Mouse (Mus musculus) CH12.LX (cell line): ENCODE measurements at regions not wholly inside any gene's neighbourhood (a gene's known extent, or its start where the extent isn't known, plus 50 kb on each side); places are given as distances from the start of the nearest gene placed in this dataset.

ENCODE experiments used
- DNase-seq: peaks from one replicate; pipeline ENCODE4 v3.0.0-alpha.2; 2013; ENCODE audit errors: extremely low read depth
- H3K27ac ChIP-seq: 2 replicates; pipeline ENCODE4 v1.5.1; 2012; ENCODE audit warnings: low read depth, mild to moderate bottlenecking, control low read depth, moderate library complexity; ENCODE audit not compliant: insufficient read depth
- H3K27me3 ChIP-seq: replicated peaks from 2 replicates; pipeline ENCODE3; 2012; ENCODE audit warnings: inconsistent platforms
- H3K36me3 ChIP-seq, 2 experiments: replicated peaks in 1 of 2; 2 replicates each; pipeline versions ENCODE3 to v1.6.1; 2012; ENCODE audit warnings: inconsistent platforms in 1 of 2, low read length in 1 of 2, mild to moderate bottlenecking in 1 of 2, mixed read lengths in 1 of 2, moderate library complexity in 1 of 2; ENCODE audit not compliant: control insufficient read depth in 1 of 2, insufficient read depth in 1 of 2
- H3K4me1 ChIP-seq, 2 experiments: 2 replicates each; pipeline ENCODE4 v1.6.1; 2012; ENCODE audit warnings: inconsistent platforms in 1 of 2, moderate library complexity in 1 of 2; ENCODE audit not compliant: insufficient read depth in 2 of 2, control insufficient read depth in 1 of 2
- H3K4me2 ChIP-seq: 2 replicates; pipeline ENCODE4 v1.6.1; 2012; ENCODE audit warnings: low read depth, mild to moderate bottlenecking, control low read depth; ENCODE audit not compliant: poor library complexity, insufficient read depth, severe bottlenecking
- H3K4me3 ChIP-seq, 3 experiments: fragments of 150-350 bp in 1 of 3; sonication (generic) in 1 of 3; replicated peaks in 1 of 3; 2 replicates each; pipeline versions ENCODE3 to v1.5.1; 2011 to 2012; ENCODE audit warnings: low read depth in 2 of 3, low read length in 2 of 3, mild to moderate bottlenecking in 2 of 3, moderate library complexity in 2 of 3, control low read depth in 1 of 3, improper control_type of control experiment in 1 of 3, inconsistent platforms in 1 of 3, mixed read lengths in 1 of 3; ENCODE audit not compliant: poor library complexity in 1 of 3
- H3K79me2 ChIP-seq: replicated peaks from 2 replicates; pipeline ENCODE4 v1.6.1; 2012; ENCODE audit warnings: mild to moderate bottlenecking, moderate library complexity; ENCODE audit not compliant: control insufficient read depth, poor library complexity, insufficient read depth, severe bottlenecking; ENCODE audit errors: extremely low read depth
- H3K9ac ChIP-seq: 2 replicates; pipeline ENCODE4 v1.6.1; 2012; ENCODE audit warnings: low read depth, mild to moderate bottlenecking, control low read depth, moderate library complexity; ENCODE audit not compliant: insufficient read depth
- H3K9me3 ChIP-seq: replicated peaks from 2 replicates; pipeline ENCODE3; 2012; ENCODE audit warnings: low read length, inconsistent platforms, mixed read lengths
- BHLHE40 ChIP-seq: IDR thresholded peaks from 2 replicates; pipeline ENCODE4 v1.6.1; 2011; ENCODE audit warnings: mild to moderate bottlenecking, low read depth, low read length, improper control_type of control experiment
- CHD1 ChIP-seq: IDR thresholded peaks from 2 replicates; pipeline ENCODE4 v1.6.1; 2012; ENCODE audit warnings: low read depth, low read length, improper control_type of control experiment, inconsistent platforms
- CHD2 ChIP-seq: IDR thresholded peaks from 2 replicates; pipeline ENCODE4 v1.6.1; 2011; ENCODE audit warnings: low read length, improper control_type of control experiment
- ELF1 ChIP-seq: IDR thresholded peaks from 2 replicates; pipeline ENCODE4 v1.6.1; 2014; ENCODE audit warnings: low read depth, mild to moderate bottlenecking, inconsistent platforms, low read length, improper control_type of control experiment
- EP300 ChIP-seq: IDR thresholded peaks from 2 replicates; pipeline ENCODE4 v1.6.1; 2011; ENCODE audit warnings: low read length, improper control_type of control experiment
- GABPA ChIP-seq: IDR thresholded peaks from 2 replicates; pipeline ENCODE4 v1.6.1; 2012; ENCODE audit warnings: low read depth, low read length, improper control_type of control experiment, inconsistent platforms; ENCODE audit not compliant: insufficient replicate concordance
- IRF4 ChIP-seq: IDR thresholded peaks from 2 replicates; pipeline ENCODE4 v1.6.1; 2014; ENCODE audit warnings: low read depth, mild to moderate bottlenecking, inconsistent platforms, low read length, improper control_type of control experiment
- JUN ChIP-seq: IDR thresholded peaks from 2 replicates; pipeline ENCODE4 v1.6.1; 2011; ENCODE audit warnings: low read depth, mild to moderate bottlenecking, low read length, improper control_type of control experiment, moderate library complexity; ENCODE audit not compliant: insufficient read depth
- JUND ChIP-seq: conservative IDR thresholded peaks from 2 replicates; pipeline ENCODE4 v1.6.1; 2011; ENCODE audit warnings: low read depth, low read length, improper control_type of control experiment
- KAT2A ChIP-seq: IDR thresholded peaks from 2 replicates; pipeline ENCODE4 v1.6.1; 2012; ENCODE audit warnings: low read length, improper control_type of control experiment, inconsistent platforms; ENCODE audit not compliant: insufficient replicate concordance
- MEF2A ChIP-seq: IDR thresholded peaks from 2 replicates; pipeline ENCODE4 v1.6.1; 2014; ENCODE audit warnings: low read depth, mild to moderate bottlenecking, inconsistent platforms, low read length, improper control_type of control experiment, borderline replicate concordance
- MYC ChIP-seq: IDR thresholded peaks from 2 replicates; pipeline ENCODE4 v1.6.1; 2011; ENCODE audit warnings: low read depth, mild to moderate bottlenecking, improper control_type of control experiment, low read length
- NRF1 ChIP-seq: IDR thresholded peaks from 2 replicates; pipeline ENCODE4 v1.6.1; 2014; ENCODE audit warnings: low read depth, mild to moderate bottlenecking, inconsistent platforms, low read length, improper control_type of control experiment, moderate library complexity
- PAX5 ChIP-seq: IDR thresholded peaks from 2 replicates; pipeline ENCODE4 v1.6.1; 2012; ENCODE audit warnings: low read length, inconsistent platforms, mixed read lengths
- POLR2AphosphoS2 ChIP-seq: IDR thresholded peaks from 2 replicates; pipeline ENCODE4 v1.6.1; 2011; ENCODE audit warnings: low read depth, low read length, improper control_type of control experiment
- RAD21 ChIP-seq: IDR thresholded peaks from 2 replicates; pipeline ENCODE4 v1.6.1; 2011; ENCODE audit warnings: low read depth, mild to moderate bottlenecking, low read length, improper control_type of control experiment, moderate library complexity
- RCOR1 ChIP-seq: conservative IDR thresholded peaks from 2 replicates; pipeline ENCODE4 v1.6.1; 2012; ENCODE audit warnings: low read depth, mild to moderate bottlenecking, inconsistent platforms, low read length, improper control_type of control experiment
- SIN3A ChIP-seq: IDR thresholded peaks from 2 replicates; pipeline ENCODE4 v1.6.1; 2012; ENCODE audit warnings: low read length, improper control_type of control experiment, inconsistent platforms
- SMC3 ChIP-seq: IDR thresholded peaks from 2 replicates; pipeline ENCODE4 v1.6.1; 2011; ENCODE audit warnings: low read depth, low read length, improper control_type of control experiment
- TBP ChIP-seq: conservative IDR thresholded peaks from 2 replicates; pipeline ENCODE4 v1.6.1; 2011; ENCODE audit warnings: low read depth, low read length, improper control_type of control experiment
- USF2 ChIP-seq: conservative IDR thresholded peaks from 2 replicates; pipeline ENCODE4 v1.6.1; 2011; ENCODE audit warnings: low read depth, low read length, improper control_type of control experiment
- ZMIZ1 ChIP-seq: IDR thresholded peaks from 2 replicates; pipeline ENCODE4 v1.6.1; 2012; ENCODE audit warnings: low read depth, mild to moderate bottlenecking, inconsistent platforms, low read length, improper control_type of control experiment
- dilution Hi-C: fragments of 300-500 bp; cut with MboI; formaldehyde crosslinking; loops from 2 replicates; pipeline ENCODE4 v1.14.3; 2020; ENCODE audit warnings: low sequenced_read_pairs; ENCODE audit not compliant: extremely low pct_unique_long_range_greater_than_20kb, extremely low pct_ligation_motif_present
- in situ Hi-C: fragments of 300-500 bp; cut with MboI; formaldehyde crosslinking; loops from 3 replicates; pipeline ENCODE4 v1.14.3; 2019; ENCODE audit warnings: low sequenced_read_pairs, low pct_ligation_motif_present, low pct_unique_long_range_greater_than_20kb, mixed read lengths

DNA sequence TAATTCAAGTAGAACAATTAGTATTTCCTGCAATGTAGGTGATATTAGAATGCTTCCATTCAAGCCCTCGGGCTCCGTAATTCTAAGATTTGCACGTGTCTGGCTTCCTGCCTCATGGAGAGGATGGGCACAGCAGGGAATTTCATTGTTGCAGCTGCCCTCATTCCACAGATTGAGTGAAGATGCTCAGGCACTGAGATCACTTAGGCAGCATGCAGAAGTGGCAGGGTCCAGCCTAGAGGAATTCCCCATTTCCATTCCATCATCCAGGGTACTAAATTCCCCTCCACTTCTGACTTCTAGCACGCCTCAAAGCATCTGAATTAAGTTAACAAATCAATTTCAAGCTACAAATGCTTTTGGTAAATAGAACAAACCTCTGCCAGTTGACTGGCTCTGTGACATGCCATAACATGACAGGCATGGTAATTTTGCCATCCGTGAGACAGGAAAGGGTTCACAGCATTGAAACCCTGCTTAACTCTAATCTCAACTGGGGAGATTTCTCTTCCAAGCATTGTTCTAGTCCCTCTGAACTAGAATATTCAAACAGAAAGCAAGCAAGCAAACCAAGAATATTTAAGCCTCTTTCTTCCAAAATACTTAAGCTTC is 461.0 kb upstream of the Slc8a1 start:
- H3K4me1 ChIP-seq = no peaks in the 10 kb centered on the region
- peaks cover 27% of the 10 kb centered on the region for H3K9me3 ChIP-seq
- H3K4me2 ChIP-seq = no peak overlapping the region
- in situ Hi-C loops (no loop called here), dilution Hi-C loops (no loop called here)
- TF ChIP-seq KAT2A (no peak), NRF1 (no peak), POLR2AphosphoS2 (no peak), RAD21 (no peak), MYC (no peak), ELF1 (no peak), BHLHE40 (no peak)
- H3K27me3 ChIP-seq = no peaks in the 10 kb centered on the region
- no peaks in the 10 kb centered on the region for H3K79me2 ChIP-seq
- no peak overlapping the region for H3K9ac ChIP-seq
- no peak overlapping the region for H3K4me3 ChIP-seq
- H3K27ac ChIP-seq = no peak overlapping the region
- DNase-seq = no peak
- no peaks in the 10 kb centered on the region for H3K36me3 ChIP-seq

GRCm38 (mm10) chr17:82184261-82184660 is 446.1 kb upstream of the Slc8a1 start:
- H3K9ac ChIP-seq = no peak overlapping the region
- no peak overlapping the region for H3K4me2 ChIP-seq
- no peaks in the 10 kb centered on the region for H3K27me3 ChIP-seq
- no peak for DNase-seq
- H3K4me1 ChIP-seq = no peaks in the 10 kb centered on the region
- no peaks in the 10 kb centered on the region for H3K79me2 ChIP-seq
- TF ChIP-seq CHD1 = no peak
- TF ChIP-seq TBP = no peak
- no peak for TF ChIP-seq KAT2A
- no peak for TF ChIP-seq RCOR1
- no peak for TF ChIP-seq USF2
- TF ChIP-seq ZMIZ1 = no peak
- no peak for TF ChIP-seq JUN
- no peak for TF ChIP-seq SIN3A
- TF ChIP-seq JUND = no peak
- no peak for TF ChIP-seq EP300
- no peak for TF ChIP-seq CHD2
- no peak for TF ChIP-seq MEF2A
- TF ChIP-seq SMC3 = no peak
- no peak for TF ChIP-seq GABPA
- no peak for TF ChIP-seq PAX5
- no peak for TF ChIP-seq RAD21
- TF ChIP-seq IRF4 = no peak
- TF ChIP-seq POLR2AphosphoS2 = no peak
- no peak overlapping the region for H3K27ac ChIP-seq
- in situ Hi-C loops = no loop called here
- H3K9me3 ChIP-seq = peaks cover 19% of the 10 kb centered on the region
- no peak overlapping the region for H3K4me3 ChIP-seq
- dilution Hi-C loops = no loop called here
- no peaks in the 10 kb centered on the region for H3K36me3 ChIP-seq
